Mouse (Mus musculus) ES-E14 (cell line): ENCODE data around the gene Mdga1. TPM values are rescaled to one million over a fixed set of nuclear protein-coding genes. Genes with fewer than 3 reads are reported as not detected.
A peak's percentile ranks its signal among the peaks of the same experiment; 100 is the strongest.

Source experiments
- DNase-seq: peaks from one replicate; pipeline ENCODE4 v3.0.0-alpha.2; 2013; ENCODE audit warnings: low read depth, low spot score
- H3K27ac ChIP-seq: 2 replicates; pipeline ENCODE4 v1.5.1; 2012; ENCODE audit warnings: low read depth, mild to moderate bottlenecking, low read length, moderate library complexity, mixed read lengths; ENCODE audit not compliant: poor library complexity, insufficient read depth, severe bottlenecking
- H3K36me3 ChIP-seq: 2 replicates; pipeline ENCODE4 v1.6.1; 2012; ENCODE audit warnings: mild to moderate bottlenecking, low read length, moderate library complexity, mixed read lengths; ENCODE audit not compliant: control insufficient read depth, poor library complexity, insufficient read depth, severe bottlenecking
- H3K4me1 ChIP-seq, 2 experiments: fragments of 150-350 bp in 1 of 2; sonication (generic) in 1 of 2; 2 replicates each; pipeline ENCODE4 v1.6.1; 2012; ENCODE audit warnings: low read length in 2 of 2, mild to moderate bottlenecking in 1 of 2, mixed read lengths in 1 of 2; ENCODE audit not compliant: control insufficient read depth in 2 of 2, insufficient read depth in 2 of 2, poor library complexity in 1 of 2
- H3K4me3 ChIP-seq, 2 experiments: fragments of 150-350 bp in 1 of 2; sonication (generic) in 1 of 2; 2 replicates each; pipeline ENCODE4 v1.5.1; 2012; ENCODE audit warnings: low read length in 2 of 2, low read depth in 1 of 2, mild to moderate bottlenecking in 1 of 2, mixed read lengths in 1 of 2; ENCODE audit not compliant: insufficient read depth in 1 of 2, poor library complexity in 1 of 2, severe bottlenecking in 1 of 2
- H3K9ac ChIP-seq: 2 replicates; pipeline ENCODE4 v1.6.1; 2012; ENCODE audit warnings: low read depth, mild to moderate bottlenecking, low read length, mixed read lengths; ENCODE audit not compliant: poor library complexity, insufficient read depth, severe bottlenecking
- H3K9me3 ChIP-seq: fragments of 150-350 bp; sonication (generic); 2 replicates; pipeline ENCODE4 v1.6.1; 2012; ENCODE audit warnings: low read depth, mild to moderate bottlenecking, low read length; ENCODE audit not compliant: control insufficient read depth, insufficient read depth
- CHD2 ChIP-seq: IDR thresholded peaks from 2 replicates; pipeline ENCODE4 v1.6.1; 2014; ENCODE audit warnings: mild to moderate bottlenecking, low read depth, low read length, inconsistent platforms
- HCFC1 ChIP-seq: IDR thresholded peaks from 2 replicates; pipeline ENCODE4 v1.6.1; 2012; ENCODE audit warnings: low read length, inconsistent platforms, borderline replicate concordance; ENCODE audit not compliant: insufficient read depth
- MAFK ChIP-seq: IDR thresholded peaks from 2 replicates; pipeline ENCODE4 v1.6.1; 2014; ENCODE audit warnings: mild to moderate bottlenecking, low read depth, low read length, inconsistent platforms; ENCODE audit not compliant: insufficient read depth
- ZC3H11A ChIP-seq: IDR thresholded peaks from 2 replicates; pipeline ENCODE4 v1.6.1; 2012; ENCODE audit warnings: low read depth, mild to moderate bottlenecking, inconsistent platforms, low read length, borderline replicate concordance
- ZNF384 ChIP-seq: IDR thresholded peaks from 2 replicates; pipeline ENCODE4 v1.6.1; 2012; ENCODE audit warnings: low read depth, low read length, inconsistent platforms
- in situ Hi-C, 2 experiments: fragments of 600-800 bp; cut with MboI; formaldehyde crosslinking; loops; one replicate each; pipeline ENCODE4 v1.15.1; 2025; ENCODE audit warnings: low sequenced_read_pairs in 2 of 2, inconsistent platforms in 1 of 2; ENCODE audit not compliant: unreplicated experiment in 2 of 2
- total RNA-seq: library from RNA; depleted of rRNA; stranded (reverse); fragments of 300-350 nt; gene quantifications from 2 replicates; pipeline ENCODE4 v1.2.3, GENCODE M21; 2012

The Mdga1 gene
- total RNA-seq, 1 experiment: 7.1 TPM

GRCm38 (mm10) chr17:29887881-29888826 is 81.7 kb downstream of the Mdga1 start:
- peaks cover 0 to 10% of the 10 kb centered on the region in 2 experiments; a peak in 2 of 4 replicates for H3K4me1 ChIP-seq
- TF ChIP-seq HCFC1: no peak
- no peak for TF ChIP-seq ZNF384
- TF ChIP-seq MAFK: no peak
- no peak for TF ChIP-seq CHD2
- TF ChIP-seq ZC3H11A: no peak
- no peaks in the 10 kb centered on the region for H3K9me3 ChIP-seq
- peak overlapping the region; percentile 61 to 74 for H3K4me3 ChIP-seq
- peak overlapping the region; percentile 52 for H3K9ac ChIP-seq
- DNase-seq: peak; percentile 45
- H3K27ac ChIP-seq: no peak overlapping the region
- H3K36me3 ChIP-seq: no peaks in the 10 kb centered on the region
- in situ Hi-C loops: loop anchor here in 1 of 2 experiments (10.0 kb wide), 1 partner anchor 113 kb away; no protein-coding TSS in a partner anchor

- in situ Hi-C loops: loop anchor here in 1 of 2 experiments (10.0 kb wide), 1 partner anchor 113 kb away; no protein-coding TSS in a partner anchor
- Histone ChIP-seq H3K4me3 (peak overlapping the region; percentile 61 to 74), H3K36me3 (no peaks in the 10 kb centered on the region), H3K4me1 (peaks cover 0 to 10% of the 10 kb centered on the region in 2 experiments; a peak in 2 of 4 replicates), H3K27ac (no peak overlapping the region), H3K9ac (peak overlapping the region; percentile 52), H3K9me3 (no peaks in the 10 kb centered on the region)
- TF ChIP-seq ZNF384 (no peak), HCFC1 (no peak), MAFK (no peak), CHD2 (no peak), ZC3H11A (no peak)
- DNase-seq: no peak
Measured at GRCm38 (mm10) chr17:29887271-29887880, 82.5 kb downstream of the Mdga1 start.

- Histone ChIP-seq H3K9me3 (no peaks in the 10 kb centered on the region), H3K36me3 (no peaks in the 10 kb centered on the region), H3K9ac (peak overlapping the region; percentile 52), H3K27ac (no peak overlapping the region), H3K4me1 (peaks cover 0 to 10% of the 10 kb centered on the region in 2 experiments; a peak in 2 of 4 replicates), H3K4me3 (peak overlapping the region; percentile 61 to 74)
- DNase-seq: no peak
- TF ChIP-seq ZNF384 (no peak), CHD2 (no peak), ZC3H11A (no peak)
- in situ Hi-C loops: loop anchor here in 1 of 2 experiments (10.0 kb wide), 1 partner anchor 112 kb away; no protein-coding TSS in a partner anchor
Measured at GRCm38 (mm10) chr17:29886655-29887251, 83.1 kb downstream of the Mdga1 start.

GRCm38 (mm10) chr17:29886061-29886460 is 83.8 kb downstream of the Mdga1 start:
- TF ChIP-seq MAFK (no peak), HCFC1 (no peak), ZNF384 (no peak), CHD2 (no peak), ZC3H11A (no peak)
- in situ Hi-C loops: loop anchor here in 1 of 2 experiments (10.0 kb wide), 1 partner anchor 111 kb away; no protein-coding TSS in a partner anchor
- H3K4me3 ChIP-seq: no peak overlapping the region
- no peaks in the 10 kb centered on the region for H3K9me3 ChIP-seq
- H3K4me1 ChIP-seq: peaks cover 0 to 10% of the 10 kb centered on the region in 2 experiments; a peak in 2 of 4 replicates
- no peak for DNase-seq
- no peaks in the 10 kb centered on the region for H3K36me3 ChIP-seq
- no peak overlapping the region for H3K9ac ChIP-seq
- no peak overlapping the region for H3K27ac ChIP-seq
